Mouse (Mus musculus) common myeloid progenitor, adult 5-6 weeks (primary cell): Measurements from ENCODE around the gene Slc5a6. TPM values are rescaled to one million over a fixed set of nuclear protein-coding genes. Genes with fewer than 3 reads are reported as not detected.

Source experiments
- ATAC-seq: replicated peaks from 2 replicates; pipeline ENCODE4 v1.8.0; 2016; ENCODE audit warnings: low read depth, mild to moderate bottlenecking, moderate TSS enrichment, inconsistent platforms; ENCODE audit not compliant: poor library complexity, severe bottlenecking
- total RNA-seq: library from RNA; stranded (forward); fragments of 200-1000, 187-1606 nt; gene quantifications from 2 replicates; pipeline ENCODE4 v1.2.3, GENCODE M21; 2017

The Slc5a6 gene
- total RNA-seq, 1 experiment from 2014 or later: 5.3 TPM

DNA sequence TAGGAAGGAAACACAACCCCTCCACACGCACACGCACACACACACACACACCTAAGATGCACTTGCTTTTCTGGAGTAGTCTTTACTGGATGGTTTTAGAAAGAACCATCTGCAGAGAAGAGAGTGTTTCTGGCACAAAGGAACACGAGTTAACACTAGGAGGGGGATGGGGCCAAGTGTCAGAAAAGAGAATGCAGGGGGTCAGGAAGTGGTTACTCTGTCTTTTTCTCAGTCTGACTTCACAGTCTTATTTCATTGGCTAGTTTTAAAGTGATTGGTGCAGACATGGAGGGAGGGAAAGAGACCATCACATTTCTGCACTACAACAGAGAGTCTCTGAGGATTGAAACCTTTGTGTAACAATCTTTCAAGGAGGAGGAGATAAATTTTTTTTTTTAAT lies 36.0 kb downstream of the Slc5a6 start:
- ATAC-seq: no peak

- ATAC-seq: peak; percentile 92
Measured at GRCm38 (mm10) chr5:31004184-31004583, 44.5 kb downstream of the Slc5a6 start.

DNA sequence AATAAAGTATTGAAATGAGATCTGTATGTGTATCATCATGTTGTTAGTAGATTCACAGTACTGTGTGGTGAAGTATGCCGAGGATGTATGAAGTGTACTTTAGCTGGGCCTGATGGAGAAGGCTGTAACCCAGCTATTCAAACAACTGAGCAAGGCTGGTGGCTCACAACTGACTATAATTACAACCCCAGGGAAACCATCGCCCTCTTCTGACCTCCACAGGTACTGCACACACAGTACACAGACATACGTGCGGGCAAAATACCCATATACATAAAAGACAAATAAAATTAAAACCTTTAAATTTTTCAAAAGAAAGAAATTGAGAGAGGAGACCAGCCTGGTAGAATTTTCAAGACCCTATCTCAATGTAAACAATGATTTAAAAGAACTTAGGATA lies 47.2 kb downstream of the Slc5a6 start:
- no peak for ATAC-seq

DNA sequence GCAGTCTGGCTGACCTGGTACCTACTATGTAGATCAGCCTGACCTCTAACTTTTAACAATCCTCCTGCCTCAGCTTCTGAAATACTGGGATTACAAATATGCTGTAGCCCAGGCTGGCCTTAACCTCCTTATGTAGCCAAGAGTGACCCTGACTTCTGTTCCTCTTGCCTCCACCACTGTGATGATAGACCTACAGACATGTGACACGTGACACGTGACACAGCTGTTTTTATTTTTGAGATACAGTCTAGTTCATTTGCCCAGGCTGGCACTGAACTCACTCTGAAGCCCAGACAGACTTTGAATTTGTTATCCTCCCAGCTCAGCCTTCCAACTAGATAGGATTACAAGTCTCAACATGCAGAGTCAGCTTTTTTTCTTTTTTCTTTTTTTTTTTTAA lies 47.7 kb downstream of the Slc5a6 start:
- no peak for ATAC-seq

DNA sequence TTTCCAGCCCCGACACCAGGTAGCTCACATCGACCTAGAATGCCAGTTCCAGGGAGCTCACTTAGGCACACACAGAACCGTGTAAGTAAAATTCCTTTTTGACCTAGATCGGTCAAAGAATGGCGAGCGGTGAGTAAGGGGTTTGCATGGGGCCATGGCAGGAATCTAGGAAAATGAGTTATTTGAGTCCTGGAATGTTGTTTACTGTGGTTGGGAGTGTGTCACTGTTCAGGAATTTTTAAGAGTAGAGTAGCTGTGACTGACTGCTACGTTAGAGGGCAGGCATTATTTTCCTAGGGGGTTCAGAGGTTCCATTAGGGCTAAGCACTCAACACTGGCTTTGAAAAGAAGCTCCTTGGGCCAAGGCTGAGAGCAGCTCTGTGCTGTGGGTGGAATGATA lies 48.6 kb downstream of the Slc5a6 start:
- ATAC-seq: no peak

- ATAC-seq: no peak
Measured at GRCm38 (mm10) chr5:30999324-30999723, 49.4 kb downstream of the Slc5a6 start.

DNA sequence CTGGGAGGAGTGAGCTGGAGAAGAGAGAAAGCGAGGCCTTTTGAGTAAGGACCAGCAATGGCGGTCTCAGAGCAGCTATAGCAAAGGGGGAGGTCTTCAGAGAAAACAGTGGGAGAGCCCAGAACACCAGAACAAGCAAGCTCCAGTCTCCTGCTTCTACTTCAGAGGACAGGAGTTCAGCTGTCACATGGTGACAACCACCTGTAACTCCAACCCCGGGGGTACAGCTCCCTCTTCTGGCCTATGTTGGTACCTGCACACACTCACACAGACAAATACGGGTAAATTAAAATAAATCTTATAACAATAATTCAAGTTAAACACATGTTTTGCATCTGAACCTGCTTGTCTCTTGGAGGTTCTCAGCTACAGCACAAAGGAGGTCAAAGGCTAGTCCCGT lies 50.4 kb downstream of the Slc5a6 start:
- ATAC-seq: peak; percentile 93

GRCm38 (mm10) chr5:30994910-30995635 lies 53.7 kb downstream of the Slc5a6 start:
- no peak for ATAC-seq

GRCm38 (mm10) chr5:30994074-30994473 lies 54.6 kb downstream of the Slc5a6 start:
- ATAC-seq: no peak

- no peak for ATAC-seq
Measured at GRCm38 (mm10) chr5:30992980-30993676, 55.6 kb downstream of the Slc5a6 start.

Other genes with a start within 250 kb of the Slc5a6 start
- not detected in 2 replicates for gene Mapre3, start 234.3 kb downstream of the Slc5a6 start, total RNA-seq
- gene Tmem214, start 180.9 kb downstream of the Slc5a6 start, total RNA-seq: 13.8 and 18.5 TPM in 2 replicates
- gene Agbl5, start 160.2 kb downstream of the Slc5a6 start, total RNA-seq: 16.1 and 30.6 TPM in 2 replicates
- 227 and 230 TPM in 2 replicates for gene Ost4, start 141.1 kb downstream of the Slc5a6 start, total RNA-seq
- gene Emilin1, start 135.5 kb downstream of the Slc5a6 start, total RNA-seq: 58.2 and 87.3 TPM in 2 replicates
- gene Khk, start 127.5 kb downstream of the Slc5a6 start, total RNA-seq: 85.4 and 99.2 TPM in 2 replicates
- not detected in 2 replicates for gene Cgref1, start 103.3 kb downstream of the Slc5a6 start, total RNA-seq
- 23.0 and 48.0 TPM in 2 replicates for gene Preb, start 88.6 kb downstream of the Slc5a6 start, total RNA-seq
- not detected in 2 replicates for gene Tcf23, start 80.3 kb downstream of the Slc5a6 start, total RNA-seq
- 49.7 and 66.4 TPM in 2 replicates for gene Atraid, start 612 bp downstream of the Slc5a6 start, total RNA-seq
- gene Cad, start 5.9 kb upstream of the Slc5a6 start, total RNA-seq: 56.5 and 59.6 TPM in 2 replicates
- gene Dnajc5g, start 57.4 kb upstream of the Slc5a6 start, total RNA-seq: not detected in 2 replicates
- not detected in 2 replicates for gene Slc30a3, start 59.3 kb upstream of the Slc5a6 start, total RNA-seq
- gene Trim54, start 67.8 kb upstream of the Slc5a6 start, total RNA-seq: not detected in 2 replicates
- not detected in 2 replicates for gene Ucn, start 89.9 kb upstream of the Slc5a6 start, total RNA-seq
- 22.0 TPM in 2 replicates for gene Mpv17, start 105.3 kb upstream of the Slc5a6 start, total RNA-seq
- gene Gm29609, start 131.0 kb upstream of the Slc5a6 start, total RNA-seq: 2.5 TPM in 1 of 2 replicates, not detected in the other
- gene Gtf3c2, start 131.2 kb upstream of the Slc5a6 start, total RNA-seq: 55.5 and 83.8 TPM in 2 replicates
- gene Snx17, start 144.3 kb upstream of the Slc5a6 start, total RNA-seq: 38.3 and 46.8 TPM in 2 replicates
- 32.4 and 39.6 TPM in 2 replicates for gene Eif2b4, start 144.5 kb upstream of the Slc5a6 start, total RNA-seq
- 5.8 and 6.5 TPM in 2 replicates for gene Zfp513, start 153.4 kb upstream of the Slc5a6 start, total RNA-seq
- gene Ppm1g, start 171.8 kb upstream of the Slc5a6 start, total RNA-seq: 208 and 271 TPM in 2 replicates
- 84.4 and 94.5 TPM in 2 replicates for gene Nrbp1, start 191.9 kb upstream of the Slc5a6 start, total RNA-seq
- gene Gm9970, start 192.3 kb upstream of the Slc5a6 start, total RNA-seq: not detected in 2 replicates
- gene Krtcap3, start 202.8 kb upstream of the Slc5a6 start, total RNA-seq: 0.78 and 4.4 TPM in 2 replicates
- gene Ift172, start 242.2 kb upstream of the Slc5a6 start, total RNA-seq: 32.7 and 48.5 TPM in 2 replicates
- gene Fndc4, start 247.2 kb upstream of the Slc5a6 start, total RNA-seq: 1.5 TPM in 1 of 2 replicates, not detected in the other
- gene Gckr, start 248.5 kb upstream of the Slc5a6 start, total RNA-seq: not detected in 2 replicates